Mouse (Mus musculus): Measurements from ENCODE around the gene Fmod.

DNA sequence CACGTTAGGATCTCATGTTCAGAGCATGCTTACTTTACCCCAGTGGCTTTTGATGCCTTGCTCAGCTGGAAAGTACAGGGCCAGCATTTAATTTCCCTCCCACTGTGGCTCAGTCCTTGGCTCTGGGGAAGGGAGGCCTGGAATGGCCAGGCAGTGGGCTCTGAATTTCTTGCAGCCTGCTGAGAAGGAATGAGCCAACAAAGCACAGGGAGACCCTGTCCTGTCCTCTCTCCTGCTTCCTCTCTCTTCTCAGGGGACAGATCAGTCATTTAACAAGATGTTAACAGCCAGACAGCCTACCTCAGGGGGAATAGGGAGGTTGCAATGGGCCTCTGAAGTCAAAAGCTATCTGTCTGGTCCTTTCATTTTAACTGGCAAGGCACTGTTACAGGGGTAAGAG lies 5.3 kb downstream of the Fmod start:
- TF ChIP-seq POLR2A (IDR thresholded peaks at IDR 0.05; ENCODE audit: insufficient read length, low read depth), result no peak
- TF ChIP-seq E2F4 (IDR thresholded peaks at IDR 0.05; ENCODE audit: insufficient read depth), result no peak
- TF ChIP-seq POLR2AphosphoS2 (IDR thresholded peaks at IDR 0.05; ENCODE audit: insufficient read length, low read depth), result no peak
- TF ChIP-seq MYOD1 (IDR thresholded peaks at IDR 0.05; ENCODE audit: control insufficient read depth in 1 of 3, insufficient read length in 2 of 3, low read depth in 2 of 3), result no peak
- TF ChIP-seq CEBPB (IDR thresholded peaks at IDR 0.05; ENCODE audit: insufficient read depth, poor library complexity, severe bottlenecking), result no peak
- TF ChIP-seq TCF12 (IDR thresholded peaks at IDR 0.05; ENCODE audit: insufficient read depth, poor library complexity, severe bottlenecking), result no peak
- TF ChIP-seq SRF (IDR thresholded peaks at IDR 0.05; ENCODE audit: control insufficient read depth, insufficient read length, low read depth), result no peak
- no peak for TF ChIP-seq MAX (IDR thresholded peaks at IDR 0.05; ENCODE audit: low read depth)
- no peak for TF ChIP-seq REST (IDR thresholded peaks at IDR 0.05; ENCODE audit: insufficient read depth, insufficient read length)
- no peak for TF ChIP-seq USF1 (IDR thresholded peaks at IDR 0.05; ENCODE audit: low read depth)
- TF ChIP-seq MYOG (IDR thresholded peaks at IDR 0.05; ENCODE audit: control insufficient read depth in 1 of 3, insufficient read depth in 1 of 3, insufficient read length in 2 of 3, low read depth in 2 of 3), result no peak

Data from myocyte (in vitro differentiated cells).